Mouse (Mus musculus) R1 (cell line): Measurements from ENCODE around the gene Cherp.

Experiments used
- DNase-seq: peaks from one replicate; pipeline ENCODE4 v3.0.0-alpha.2; 2018; ENCODE audit warnings: low read depth, low spot score

The Cherp gene

GRCm38 (mm10) chr8:72415252-72415651 lies 59.8 kb downstream of the Cherp start:
- DNase-seq = no peak

GRCm38 (mm10) chr8:72413839-72414238 lies 61.2 kb downstream of the Cherp start:
- no peak for DNase-seq
